Mouse (Mus musculus): ENCODE results near the gene Sucla2.
"Not testable (repeated sequence)": the region's sequence is repeated elsewhere in the genome, so short reads cannot be mapped to it uniquely, and the experiment has no call there.

Gene Sucla2

DNA sequence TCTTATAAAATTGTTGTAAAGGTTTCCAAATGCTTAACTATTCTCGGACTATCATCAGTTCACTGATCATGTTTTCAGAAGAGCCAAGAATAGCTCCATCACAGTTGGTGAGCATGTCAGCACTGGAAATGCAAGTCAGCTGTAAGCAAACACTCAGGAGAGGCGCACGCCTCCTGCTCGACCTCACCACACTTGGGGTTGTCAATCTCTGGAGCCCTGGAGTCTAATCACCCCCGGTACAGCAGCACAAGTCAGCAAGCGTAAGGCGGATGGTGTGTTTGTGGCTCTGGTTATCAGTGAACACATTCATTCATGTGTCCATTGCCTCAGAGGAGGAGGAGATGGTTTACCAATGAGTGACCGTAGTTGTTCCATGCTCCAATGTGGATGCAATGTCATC, 74.6 kb downstream of the Sucla2 start:
- intact Hi-C loops (cut with DNase I): no loop called here

DNA sequence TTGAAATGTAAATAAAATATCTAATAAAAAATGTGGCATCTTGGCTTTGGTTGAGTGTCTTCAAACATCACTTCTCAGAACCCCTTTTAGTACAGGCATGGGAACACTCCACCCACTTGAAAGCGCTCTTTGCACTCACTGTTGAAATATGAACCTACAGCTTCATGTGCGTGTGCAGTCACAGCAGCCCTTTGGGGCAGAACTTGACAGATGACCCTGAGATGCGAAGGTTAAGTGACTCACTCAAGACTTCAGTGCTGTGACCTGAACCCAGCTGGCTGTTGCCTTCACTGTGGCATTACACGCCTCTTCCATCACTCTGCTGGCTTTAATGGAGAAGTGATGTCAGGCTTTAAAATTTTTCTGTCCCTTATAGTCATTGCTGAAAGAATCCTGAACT, 82.6 kb downstream of the Sucla2 start:
- intact Hi-C loops (cut with DNase I): no loop called here

DNA sequence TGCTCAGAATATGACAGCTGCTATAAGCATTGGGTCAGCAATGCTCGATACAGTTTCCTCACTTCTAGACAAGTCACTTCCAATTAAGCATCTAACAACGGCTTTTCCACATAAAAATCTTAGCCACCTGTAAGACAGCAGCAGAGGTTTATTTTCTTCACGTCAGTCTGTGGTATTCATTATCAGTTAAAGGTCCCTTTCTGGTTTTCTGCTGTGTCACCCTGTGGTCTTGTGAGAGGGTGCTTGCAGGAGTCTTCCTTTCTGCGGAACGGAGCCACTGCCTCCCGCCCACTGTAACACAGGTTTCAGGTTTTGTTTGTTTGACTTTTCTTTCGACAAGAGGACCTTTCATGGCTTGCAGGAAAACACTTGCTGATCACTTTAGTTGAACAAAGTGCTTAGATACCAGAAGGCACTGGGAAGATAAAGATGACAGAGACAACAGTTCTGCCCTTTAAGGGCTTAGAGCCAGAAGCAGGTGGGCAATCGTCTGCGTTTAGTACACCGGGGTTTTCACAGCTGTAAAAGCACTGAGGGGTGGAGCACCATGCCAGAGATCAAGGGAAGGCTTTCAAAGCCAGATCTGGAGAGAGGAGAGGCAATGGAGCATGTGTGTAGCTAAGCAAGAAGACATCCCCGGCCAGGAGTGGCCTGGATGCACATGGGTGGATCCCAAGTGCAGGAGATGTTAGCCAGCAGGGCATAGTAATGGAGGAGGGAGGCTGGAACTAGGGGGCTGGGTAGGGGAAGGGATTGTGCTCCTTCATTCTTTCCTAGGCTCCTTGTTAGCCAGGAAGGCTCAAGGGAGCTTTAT, 83.8 kb downstream of the Sucla2 start:
- intact Hi-C loops (cut with DNase I): no loop called here

GRCm38 (mm10) chr14:73614961-73615360, 89.8 kb downstream of the Sucla2 start:
- intact Hi-C loops (cut with DNase I): not testable (repeated sequence)

GRCm38 (mm10) chr14:73620880-73621279, 95.8 kb downstream of the Sucla2 start:
- intact Hi-C loops (cut with DNase I): no loop called here

DNA sequence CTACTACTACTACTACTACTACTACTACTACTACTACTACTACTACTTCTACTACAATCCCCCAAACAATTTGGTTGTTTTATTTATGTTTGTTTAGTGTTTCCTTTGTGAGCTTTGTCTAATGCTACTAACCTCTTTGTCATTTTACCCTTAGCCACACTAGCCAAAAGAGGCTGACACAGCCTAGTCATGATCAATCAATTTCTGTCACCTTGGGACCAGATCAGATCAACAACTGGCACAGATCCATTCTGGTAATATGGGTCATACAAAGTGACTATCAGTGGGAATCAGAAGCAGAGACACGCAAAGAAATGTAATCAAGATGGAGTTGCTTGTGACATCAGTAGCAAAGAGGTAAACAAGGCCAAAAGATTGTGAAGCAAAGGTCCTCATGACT, 97.9 kb downstream of the Sucla2 start:
- intact Hi-C loops (cut with DNase I): no loop called here

GRCm38 (mm10) chr14:73625469-73625868, 100.3 kb downstream of the Sucla2 start:
- intact Hi-C loops (cut with DNase I): no loop called here

DNA sequence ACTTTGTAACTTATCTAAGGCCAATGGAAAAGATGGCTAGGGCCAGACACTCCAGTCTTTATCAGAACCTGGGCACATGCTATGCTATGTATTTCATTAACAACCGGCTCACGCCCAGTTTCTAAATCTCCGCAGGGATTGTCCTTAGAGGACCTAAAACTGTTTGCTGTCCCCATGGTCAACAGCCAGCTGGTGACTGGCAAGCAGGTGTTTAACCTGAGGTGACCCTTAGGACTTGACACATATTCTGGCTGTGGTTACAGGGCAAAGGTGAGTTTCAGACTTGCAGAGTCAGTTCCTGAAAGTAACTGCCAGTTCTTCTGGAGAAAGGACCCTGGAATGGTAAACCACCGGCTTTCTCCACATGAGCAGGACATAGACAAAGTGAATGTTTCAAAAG, 106.4 kb downstream of the Sucla2 start:
- intact Hi-C loops (cut with DNase I): no loop called here

DNA sequence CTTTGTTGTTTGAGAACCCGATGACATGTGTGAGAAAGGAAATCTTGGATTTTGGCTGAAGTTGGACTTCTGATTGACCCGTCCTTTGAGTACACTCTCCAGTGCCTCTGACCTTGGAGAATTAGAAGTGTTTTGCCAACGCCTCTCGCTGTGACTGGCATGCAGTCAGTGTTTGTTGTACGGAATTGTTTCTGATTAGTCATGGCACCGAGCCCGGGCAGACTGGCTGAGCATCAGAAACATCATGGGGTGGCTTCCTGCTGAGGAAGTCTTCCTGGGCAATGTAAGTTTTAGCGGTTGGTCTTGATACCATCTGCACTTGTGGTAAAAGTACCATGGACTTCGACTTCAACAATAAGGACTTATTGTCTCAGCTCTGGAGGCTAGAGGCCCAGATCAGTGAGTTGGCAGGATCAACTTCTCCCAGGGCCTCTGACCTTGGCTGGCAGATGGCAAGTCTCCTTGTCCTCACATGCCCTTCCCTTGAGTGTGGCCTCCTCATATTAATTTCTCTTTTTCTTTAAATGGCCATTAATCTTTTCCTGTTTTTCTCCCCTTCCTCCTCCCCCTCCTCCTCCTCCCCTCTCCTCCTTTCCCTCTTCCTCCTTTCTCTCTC, 107.6 kb downstream of the Sucla2 start:
- intact Hi-C loops (cut with DNase I): no loop called here

DNA sequence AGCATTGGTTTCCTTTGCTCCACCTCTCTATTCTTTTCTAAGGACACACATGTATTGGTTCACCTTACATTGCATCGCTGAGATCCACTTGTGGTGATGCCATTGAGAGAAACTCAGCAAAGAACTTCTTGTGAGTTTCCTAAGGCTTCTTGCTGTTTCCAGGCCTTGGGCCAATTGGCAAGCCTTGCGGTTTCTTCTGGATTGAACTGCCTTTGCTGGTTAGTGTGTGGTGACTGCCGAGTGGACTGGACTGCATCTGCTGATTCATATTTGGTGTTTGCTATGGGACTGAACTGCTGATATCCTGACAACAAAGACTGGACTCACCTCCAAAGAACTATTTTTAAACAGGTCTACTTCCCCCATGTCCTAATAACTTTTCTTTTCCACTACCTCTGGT, 109.2 kb downstream of the Sucla2 start:
- intact Hi-C loops (cut with DNase I): no loop called here

DNA sequence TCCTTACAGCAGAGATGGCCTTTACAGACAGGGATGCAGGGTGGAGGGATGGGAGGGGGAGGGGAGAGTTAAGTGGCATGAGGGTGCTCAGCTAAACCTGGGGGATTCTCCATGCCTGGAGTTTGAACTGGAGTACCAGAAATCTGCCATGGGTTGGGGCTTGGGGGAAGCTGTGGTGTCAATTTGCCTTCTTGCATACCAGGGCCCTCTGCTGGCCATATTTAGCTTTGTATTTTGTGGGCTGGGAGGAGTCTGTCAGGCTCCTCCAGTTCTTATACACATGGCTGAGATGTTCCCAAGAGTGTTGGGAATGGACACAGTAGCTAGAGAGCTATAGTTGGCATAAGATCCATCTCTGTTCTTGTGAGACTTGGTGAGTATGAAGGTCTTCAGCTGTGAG, 112.3 kb downstream of the Sucla2 start:
- intact Hi-C loops (cut with DNase I): loop anchor here (2.0 kb wide), 1 partner anchor 67 kb away; no protein-coding TSS in a partner anchor
